Mouse (Mus musculus): ENCODE results near the gene Sirt2.

- no peak for TF ChIP-seq POLR2A (IDR thresholded peaks at IDR 0.05; ENCODE audit: insufficient read depth, low read length)
- TF ChIP-seq CTCF (IDR thresholded peaks at IDR 0.05; ENCODE audit: low read depth, low read length) = no peak
These were observed 25.2 kb upstream of the Sirt2 start for GRCm38 (mm10) chr7:28741368-28741708.

Data from ES-Bruce4 (cell line).